Mouse (Mus musculus): ENCODE measurements around the gene Lcn8.

GRCm38 (mm10) chr2:25634046-25634445 is 18.9 kb upstream of the Lcn8 start:
- TF ChIP-seq CTCF (IDR thresholded peaks at IDR 0.05; ENCODE audit: low read depth): peak; percentile 54
- TF ChIP-seq EP300 (optimal IDR thresholded peaks at IDR 0.05): no peak

Measured in stomach, postnatal 0 days (tissue).